Mouse (Mus musculus) ES-Bruce4 (cell line): Measurements from ENCODE around the gene Ing1.

Experiments
- CTCF ChIP-seq: IDR thresholded peaks from one replicate; pipeline ENCODE4 v1.8.1; 2011; ENCODE audit warnings: low read depth, low read length
- EP300 ChIP-seq: IDR thresholded peaks from 2 replicates; pipeline ENCODE4 v1.6.1; 2011; ENCODE audit warnings: low read depth, low read length; ENCODE audit not compliant: insufficient read depth
- POLR2A ChIP-seq: IDR thresholded peaks from one replicate; pipeline ENCODE4 v1.8.1; 2011; ENCODE audit warnings: low read length; ENCODE audit not compliant: insufficient read depth

GRCm38 (mm10) chr8:11508880-11509279 is 46.5 kb upstream of the Ing1 start:
- TF ChIP-seq CTCF (no peak), POLR2A (no peak), EP300 (no peak)
